Mouse (Mus musculus): ENCODE measurements at regions not wholly inside any gene's neighbourhood (a gene's known extent, or its start where the extent isn't known, plus 50 kb on each side); places are given as distances from the start of the nearest gene placed in this dataset.

- no peak for TF ChIP-seq CTCF (IDR thresholded peaks at IDR 0.05; ENCODE audit: low read depth)
- TF ChIP-seq EP300 (IDR thresholded peaks at IDR 0.05; ENCODE audit: low read depth): no peak
These were observed 804.9 kb upstream of the Arrdc4 start for GRCm38 (mm10) chr7:69553981-69554380.
